In the genomic region with DNA sequence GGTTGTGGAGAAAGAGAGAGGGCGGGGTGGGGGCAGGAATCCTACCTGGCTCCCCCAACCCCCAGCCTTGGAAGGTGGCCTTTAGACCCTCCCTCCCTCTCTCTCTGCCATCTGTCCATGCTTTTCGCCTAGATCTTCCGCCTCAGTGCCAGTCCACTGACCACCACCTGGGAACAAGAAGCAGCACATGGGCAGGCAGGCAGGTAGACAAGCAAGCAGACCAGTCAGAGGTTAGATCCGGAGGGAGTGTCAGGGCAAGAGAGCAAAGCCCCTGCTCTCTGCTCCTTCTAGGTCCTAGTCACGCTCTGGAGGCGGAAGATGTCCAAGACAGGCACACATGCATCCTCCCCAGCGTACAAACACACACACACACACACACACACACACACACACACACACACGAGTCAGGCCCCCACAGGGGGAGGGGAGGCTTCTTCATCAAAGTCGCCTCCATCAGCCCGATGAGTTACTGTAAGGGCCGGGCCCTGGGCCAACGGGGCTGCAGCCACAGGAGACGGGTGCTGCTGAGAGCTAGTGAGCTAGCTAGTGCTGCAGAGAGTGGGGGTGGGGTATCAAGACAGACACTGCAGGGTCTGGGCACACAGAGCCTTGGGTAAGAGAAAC, we compare ENCODE assay signal across 10 mouse cellular contexts. TPM values are rescaled to one million over a fixed set of nuclear protein-coding genes. Genes with fewer than 3 reads are reported as not detected.
A peak's percentile ranks its signal among the peaks of the same experiment; 100 is the strongest.
DNase-seq lines count a peak whose midpoint lies in the region; ATAC-seq and TF ChIP-seq lines count a peak whose summit lies in the region.
"Had no signal": no experiment of that assay in that cellular context is flagged by ENCODE, and none has a peak within 500 bp of the region (broad histone marks: within the 10 kb centered on the region; RNA-seq: fewer than 3 reads in every experiment).

No protein-coding gene starts in this region.

- peaks cover 8% of the 10 kb centered on the region; the same call in 1 of the 2 replicates for H3K36me3 ChIP-seq in kidney, embryonic 14.5 days (ENCODE audit: control insufficient read depth, insufficient read depth, low read length)
- H3K36me3 ChIP-seq in forebrain, embryonic 13.5 days (ENCODE audit: poor library complexity, severe bottlenecking), result peaks cover 14% of the 10 kb centered on the region; the same call in 1 of the 2 replicates
- peaks cover 8% of the 10 kb centered on the region; the same call in 1 of the 2 replicates for H3K36me3 ChIP-seq in limb, embryonic 10.5 days
- no peaks in the 10 kb centered on the region for H3K36me3 ChIP-seq in liver, postnatal 0 days (replicated peaks; ENCODE audit: insufficient read depth, low read length)
- H3K36me3 ChIP-seq: embryonic facial prominence, embryonic 15.5 days; G1E had no signal

- peaks cover 64% of the 10 kb centered on the region for H3K4me1 ChIP-seq in kidney, embryonic 14.5 days (ENCODE audit: control insufficient read depth, insufficient read depth, low read length)
- peaks cover 97% of the 10 kb centered on the region for H3K4me1 ChIP-seq in forebrain, embryonic 13.5 days
- H3K4me1 ChIP-seq in limb, embryonic 10.5 days, result peaks cover 58% of the 10 kb centered on the region
- no peaks in the 10 kb centered on the region for H3K4me1 ChIP-seq in liver, postnatal 0 days (ENCODE audit: insufficient read depth)

- no peak overlapping the region for H3K9ac ChIP-seq in kidney, embryonic 14.5 days (ENCODE audit: low read depth, low read length)
- peak overlapping the region; percentile 53 for H3K9ac ChIP-seq in forebrain, embryonic 13.5 days
- no peak overlapping the region for H3K9ac ChIP-seq in liver, postnatal 0 days (replicated peaks)
- H3K9ac ChIP-seq: embryonic facial prominence, embryonic 15.5 days had no signal

- peak overlapping the region; percentile 32; the same call in 1 of the 2 replicates for H3K27ac ChIP-seq in kidney, embryonic 14.5 days (ENCODE audit: low read depth, low read length)
- H3K27ac ChIP-seq in forebrain, embryonic 13.5 days, result peak overlapping the region; percentile 76
- peak overlapping the region; percentile 34 for H3K27ac ChIP-seq in limb, embryonic 10.5 days
- H3K27ac ChIP-seq in left cerebral cortex, adult 2 months, result no peak overlapping the region
- no peak overlapping the region for H3K27ac ChIP-seq in liver, postnatal 0 days (ENCODE audit: low read depth)
- H3K27ac ChIP-seq: embryonic facial prominence, embryonic 15.5 days had no signal

- peak overlapping the region; percentile 10; the same call in 1 of the 2 replicates for H3K4me2 ChIP-seq in kidney, embryonic 14.5 days (replicated peaks; ENCODE audit: low read depth, low read length)
- H3K4me2 ChIP-seq in forebrain, embryonic 13.5 days, result peak overlapping the region; percentile 35
- H3K4me2 ChIP-seq in liver, postnatal 0 days (ENCODE audit: low read depth, low read length), result no peak overlapping the region
- H3K4me2 ChIP-seq: embryonic facial prominence, embryonic 15.5 days had no signal

- no peak for TF ChIP-seq CTCF in left cerebral cortex, adult 2 months (IDR thresholded peaks at IDR 0.05)
- no peak for TF ChIP-seq CTCF in liver, postnatal 0 days (IDR thresholded peaks at IDR 0.05; ENCODE audit: low read depth)

- WGBS in kidney, embryonic 14.5 days, result 31% methylated on average over 13 of the region's 13 CpGs
- WGBS in forebrain, embryonic 13.5 days, result 36% methylated on average over 13 of the region's 13 CpGs
- WGBS in limb, embryonic 10.5 days, result 48% methylated on average over 13 of the region's 13 CpGs
- 63% methylated on average over 12 of the region's 13 CpGs for WGBS in liver, postnatal 0 days (ENCODE audit: insufficient replicate concordance)

- H3K27me3 ChIP-seq in kidney, embryonic 14.5 days (ENCODE audit: control insufficient read depth, insufficient read depth, low read length), result no peaks in the 10 kb centered on the region
- H3K27me3 ChIP-seq in forebrain, embryonic 13.5 days, result no peaks in the 10 kb centered on the region
- H3K27me3 ChIP-seq in limb, embryonic 10.5 days (ENCODE audit: low read depth, poor library complexity, severe bottlenecking), result peaks cover 99% of the 10 kb centered on the region
- H3K27me3 ChIP-seq in liver, postnatal 0 days (ENCODE audit: insufficient read depth, low read length), result peaks cover 17% of the 10 kb centered on the region; the same call in 1 of the 2 replicates
- H3K27me3 ChIP-seq: embryonic facial prominence, embryonic 15.5 days had no signal

- peak; percentile 58 for ATAC-seq in kidney, embryonic 14.5 days (ENCODE audit: low FRiP score, low TSS enrichment)
- peak; percentile 65 for ATAC-seq in forebrain, embryonic 13.5 days
- no peak for ATAC-seq in liver, postnatal 0 days

- TF ChIP-seq EP300 in liver, postnatal 0 days (IDR thresholded peaks at IDR 0.05; ENCODE audit: low read depth), result no peak

- no peaks in the 10 kb centered on the region for H3K9me3 ChIP-seq in kidney, embryonic 14.5 days (ENCODE audit: control insufficient read depth, low read length)
- no peaks in the 10 kb centered on the region for H3K9me3 ChIP-seq in forebrain, embryonic 13.5 days (replicated peaks)
- H3K9me3 ChIP-seq in limb, embryonic 10.5 days (replicated peaks), result no peaks in the 10 kb centered on the region
- H3K9me3 ChIP-seq in liver, postnatal 0 days (ENCODE audit: low read length), result no peaks in the 10 kb centered on the region
- H3K9me3 ChIP-seq: embryonic facial prominence, embryonic 15.5 days; G1E had no signal

- intact Hi-C loops in left cerebral cortex, adult 2 months (cut with DNase I), result no loop called here
- intact Hi-C loops in left cerebral cortex, postnatal 25 days (cut with DNase I), result no loop called here

- no peak overlapping the region for H3K4me3 ChIP-seq in kidney, embryonic 14.5 days (ENCODE audit: low read length)
- H3K4me3 ChIP-seq in forebrain, embryonic 13.5 days, result no peak overlapping the region
- H3K4me3 ChIP-seq in limb, embryonic 10.5 days, result no peak overlapping the region
- H3K4me3 ChIP-seq in left cerebral cortex, adult 2 months, result no peak overlapping the region
- H3K4me3 ChIP-seq in liver, postnatal 0 days (ENCODE audit: low read depth, low read length), result no peak overlapping the region
- H3K4me3 ChIP-seq: embryonic facial prominence, embryonic 15.5 days had no signal

- no peak for DNase-seq in kidney, adult 18-20 months
- DNase-seq in adrenal gland, postnatal 36 days, result peak; percentile 88 to 91
- no peak for DNase-seq in limb, embryonic 10.5 days (ENCODE audit: low spot score)
- DNase-seq in left cerebral cortex, adult 2 months (ENCODE audit: extremely low spot score in 1 of 2, low spot score in 2 of 2), result no peak
- no peak for DNase-seq in liver, postnatal 0 days
- no peak for DNase-seq in left cerebral cortex, postnatal 25 days (ENCODE audit: low spot score in 2 of 2)

RNA-seq across cellular contexts. Expression of gene Cntfr, which starts 19.8 kb away (rescaled TPM):
- 16.6 and 31.5 TPM in 2 replicates for polyA plus RNA-seq in kidney, embryonic 14.5 days (2014; fragmentation: Nextera tagmentation; extraction: Ambion mirVana)
- 10 to 100 TPM; 39.3 to 40.3 TPM for total RNA-seq in adrenal gland, postnatal 36 days (2021)
- polyA plus RNA-seq in forebrain, embryonic 13.5 days (2015; fragmentation: Nextera tagmentation; extraction: Ambion mirVana), result 21.1 and 21.8 TPM in 2 replicates
- polyA plus RNA-seq in limb, embryonic 10.5 days (2016; fragmentation: Nextera tagmentation; extraction: Ambion mirVana), result 6.1 and 7.8 TPM in 2 replicates
- 100 to 1,000 TPM; 120 to 127 TPM for total RNA-seq in left cerebral cortex, adult 2 months (2021)
- 0.12 and 0.29 TPM in 2 replicates for polyA plus RNA-seq in liver, postnatal 0 days (2015; fragmentation: Nextera tagmentation; extraction: Ambion mirVana)
- 100 to 1,000 TPM in 1 of 2 experiments, 10 to 100 TPM in 1; 98.9 to 109 TPM for total RNA-seq in left cerebral cortex, postnatal 25 days (2021)

RNA-seq across cellular contexts. Expression of gene Il11ra1, which starts 22.7 kb away (rescaled TPM):
- 122 and 125 TPM in 2 replicates for polyA plus RNA-seq in kidney, embryonic 14.5 days (2014; fragmentation: Nextera tagmentation; extraction: Ambion mirVana)
- total RNA-seq in adrenal gland, postnatal 36 days (2021), result 10 to 100 TPM; 79.1 to 85.0 TPM
- 28.1 and 30.7 TPM in 2 replicates for polyA plus RNA-seq in forebrain, embryonic 13.5 days (2015; fragmentation: Nextera tagmentation; extraction: Ambion mirVana)
- 202 and 253 TPM in 2 replicates for polyA plus RNA-seq in limb, embryonic 10.5 days (2016; fragmentation: Nextera tagmentation; extraction: Ambion mirVana)
- 10 to 100 TPM; 43.1 to 47.7 TPM for total RNA-seq in left cerebral cortex, adult 2 months (2021)
- polyA plus RNA-seq in liver, postnatal 0 days (2015; fragmentation: Nextera tagmentation; extraction: Ambion mirVana), result 28.5 and 33.2 TPM in 2 replicates
- 10 to 100 TPM; 35.8 to 43.8 TPM for total RNA-seq in left cerebral cortex, postnatal 25 days (2021)

RNA-seq across cellular contexts. Expression of gene Rpp25l, which starts 36.2 kb away (rescaled TPM):
- 86.2 and 91.3 TPM in 2 replicates for polyA plus RNA-seq in kidney, embryonic 14.5 days (2014; fragmentation: Nextera tagmentation; extraction: Ambion mirVana)
- 10 to 100 TPM; 39.2 to 42.6 TPM for total RNA-seq in adrenal gland, postnatal 36 days (2021)
- 80.7 and 83.8 TPM in 2 replicates for polyA plus RNA-seq in forebrain, embryonic 13.5 days (2015; fragmentation: Nextera tagmentation; extraction: Ambion mirVana)
- 93.6 and 101 TPM in 2 replicates for polyA plus RNA-seq in limb, embryonic 10.5 days (2016; fragmentation: Nextera tagmentation; extraction: Ambion mirVana)
- 10 to 100 TPM; 27.7 to 30.7 TPM for total RNA-seq in left cerebral cortex, adult 2 months (2021)
- polyA plus RNA-seq in liver, postnatal 0 days (2015; fragmentation: Nextera tagmentation; extraction: Ambion mirVana), result 30.9 and 31.7 TPM in 2 replicates
- 10 to 100 TPM; 26.8 to 31.3 TPM for total RNA-seq in left cerebral cortex, postnatal 25 days (2021)

RNA-seq across cellular contexts. Expression of gene Enho, which starts 37.0 kb away (rescaled TPM):
- 23.2 and 23.5 TPM in 2 replicates for polyA plus RNA-seq in kidney, embryonic 14.5 days (2014; fragmentation: Nextera tagmentation; extraction: Ambion mirVana)
- total RNA-seq in adrenal gland, postnatal 36 days (2021), result 1 to 10 TPM; 2.8 to 3.5 TPM
- 47.8 and 50.6 TPM in 2 replicates for polyA plus RNA-seq in forebrain, embryonic 13.5 days (2015; fragmentation: Nextera tagmentation; extraction: Ambion mirVana)
- 21.0 and 24.2 TPM in 2 replicates for polyA plus RNA-seq in limb, embryonic 10.5 days (2016; fragmentation: Nextera tagmentation; extraction: Ambion mirVana)
- 10 to 100 TPM; 58.0 to 63.3 TPM for total RNA-seq in left cerebral cortex, adult 2 months (2021)
- polyA plus RNA-seq in liver, postnatal 0 days (2015; fragmentation: Nextera tagmentation; extraction: Ambion mirVana), result 25.2 and 26.4 TPM in 2 replicates
- total RNA-seq in left cerebral cortex, postnatal 25 days (2021), result 10 to 100 TPM; 54.4 to 63.0 TPM
- polyA plus RNA-seq: G1E had no signal

RNA-seq across cellular contexts. Expression of gene Dctn3, which starts 45.9 kb away (rescaled TPM):
- 107 and 114 TPM in 2 replicates for polyA plus RNA-seq in kidney, embryonic 14.5 days (2014; fragmentation: Nextera tagmentation; extraction: Ambion mirVana)
- total RNA-seq in adrenal gland, postnatal 36 days (2021), result 100 to 1,000 TPM; 103 to 123 TPM
- polyA plus RNA-seq in forebrain, embryonic 13.5 days (2015; fragmentation: Nextera tagmentation; extraction: Ambion mirVana), result 259 and 262 TPM in 2 replicates
- polyA plus RNA-seq in limb, embryonic 10.5 days (2016; fragmentation: Nextera tagmentation; extraction: Ambion mirVana), result 118 and 123 TPM in 2 replicates
- total RNA-seq in left cerebral cortex, adult 2 months (2021), result 100 to 1,000 TPM; 165 TPM
- 64.0 and 65.2 TPM in 2 replicates for polyA plus RNA-seq in liver, postnatal 0 days (2015; fragmentation: Nextera tagmentation; extraction: Ambion mirVana)
- 100 to 1,000 TPM; 174 to 191 TPM for total RNA-seq in left cerebral cortex, postnatal 25 days (2021)

Comparison
In these comparisons a context has a peak if more than half of its experiments do, and no peak if none do; other contexts are left out.
1. H3K27ac ChIP-seq: peak in kidney, embryonic 14.5 days (single experiment), forebrain, embryonic 13.5 days (single experiment) and limb, embryonic 10.5 days (single experiment); none in left cerebral cortex, adult 2 months (single experiment) and liver, postnatal 0 days (single experiment).
2. DNase-seq: peak in adrenal gland, postnatal 36 days (2 of 2); none in kidney, adult 18-20 months (single experiment), limb, embryonic 10.5 days (single experiment), left cerebral cortex, adult 2 months (0 of 2), liver, postnatal 0 days (single experiment) and left cerebral cortex, postnatal 25 days (0 of 2).